9 mouse cellular contexts compared by ENCODE assay signal in genomic region chr9:119334324-119334723, GRCm38 (mm10). TPM values are rescaled to one million over a fixed set of nuclear protein-coding genes. Genes with fewer than 3 reads are reported as not detected.
DNase-seq lines count a peak whose midpoint lies in the region; ATAC-seq lines count a peak whose summit lies in the region.
"Had no signal": no experiment of that assay in that cellular context is flagged by ENCODE, and none has a peak within 500 bp of the region (broad histone marks: within the 10 kb centered on the region; RNA-seq: fewer than 3 reads in every experiment).

No protein-coding gene starts in this region.

- peaks cover 12 to 14% of the 10 kb centered on the region in 2 experiments for H3K4me1 ChIP-seq in heart, embryonic 14.5 days (ENCODE audit: control insufficient read depth in 2 of 2, insufficient read depth in 2 of 2, low read length in 2 of 2)
- no peaks in the 10 kb centered on the region for H3K4me1 ChIP-seq in hindbrain, embryonic 11.5 days (replicated peaks; ENCODE audit: control insufficient read depth, insufficient read depth, low read length)

- H3K4me3 ChIP-seq in heart, embryonic 14.5 days (ENCODE audit: control insufficient read depth in 1 of 2, insufficient read depth in 1 of 2, low read depth in 1 of 2, low read length in 2 of 2), result no peak overlapping the region
- no peak overlapping the region for H3K4me3 ChIP-seq in hindbrain, embryonic 11.5 days (ENCODE audit: low read depth, low read length)

- DNase-seq in layer of hippocampus, adult 9-11 months, result peak; percentile 61
- DNase-seq in layer of hippocampus, adult 8-10 months (ENCODE audit: low spot score in 2 of 2), result no peak
- DNase-seq in ZHBTc4 (ENCODE audit: low read depth, low spot score), result peak; percentile 46
- DNase-seq in kidney, postnatal 4 days, result peak; percentile 59 to 74
- no peak for DNase-seq in hindbrain, embryonic 11.5 days (ENCODE audit: low spot score)
- no peak for DNase-seq in cerebellum, adult 18-20 months

- peak overlapping the region; percentile 16; the same call in 1 of the 2 replicates for H3K4me2 ChIP-seq in heart, embryonic 14.5 days (ENCODE audit: low read length)
- H3K4me2 ChIP-seq in hindbrain, embryonic 11.5 days (replicated peaks; ENCODE audit: low read depth, low read length), result no peak overlapping the region

- 0 out of 2 replicates have a peak, but pooled peaks cover 9% of the 10 kb centered on the region for H3K36me3 ChIP-seq in heart, embryonic 14.5 days (ENCODE audit: control insufficient read depth, insufficient read depth, low read length)
- H3K36me3 ChIP-seq in hindbrain, embryonic 11.5 days (ENCODE audit: control insufficient read depth, insufficient read depth, low read length), result no peaks in the 10 kb centered on the region

- H3K27me3 ChIP-seq in heart, embryonic 14.5 days (ENCODE audit: control insufficient read depth, insufficient read depth, low read length), result no peaks in the 10 kb centered on the region
- H3K27me3 ChIP-seq in hindbrain, embryonic 11.5 days (ENCODE audit: control insufficient read depth, insufficient read depth, low read length), result no peaks in the 10 kb centered on the region

- H3K9me3 ChIP-seq in heart, embryonic 14.5 days (ENCODE audit: control insufficient read depth, low read length), result no peaks in the 10 kb centered on the region
- H3K9me3 ChIP-seq in hindbrain, embryonic 11.5 days (ENCODE audit: control insufficient read depth, low read length), result no peaks in the 10 kb centered on the region

- 30% methylated on average over 10 of the region's 10 CpGs for WGBS in heart, embryonic 14.5 days
- 77% methylated on average over 10 of the region's 10 CpGs for WGBS in hindbrain, embryonic 11.5 days

- H3K9ac ChIP-seq in heart, embryonic 14.5 days (ENCODE audit: low read length), result no peak overlapping the region
- no peak overlapping the region for H3K9ac ChIP-seq in hindbrain, embryonic 11.5 days (ENCODE audit: low read depth, low read length)

- H3K27ac ChIP-seq in heart, embryonic 14.5 days (replicated peaks in 1 of 2; ENCODE audit: control insufficient read depth in 1 of 2, insufficient read depth in 1 of 2, low read depth in 2 of 2, low read length in 2 of 2), result peak overlapping the region; percentile 17 to 27; a peak in 1 of 4 replicates
- no peak overlapping the region for H3K27ac ChIP-seq in hindbrain, embryonic 11.5 days (ENCODE audit: low read depth, low read length)

- peak; percentile 48; the same call in 1 of the 2 replicates for ATAC-seq in heart, embryonic 14.5 days (ENCODE audit: insufficient number of reproducible peaks, insufficient read depth, low FRiP score, low read depth)
- peak; percentile 93 for ATAC-seq in monocyte, adult 5-6 weeks (replicated peaks; ENCODE audit: insufficient number of reproducible peaks, low FRiP score, low TSS enrichment, poor library complexity, severe bottlenecking)
- ATAC-seq in hindbrain, embryonic 11.5 days (ENCODE audit: low FRiP score), result no peak

RNA-seq across cellular contexts. Expression of gene Acaa1a, which starts 5.2 kb away (rescaled TPM):
- total RNA-seq in layer of hippocampus, adult 8-10 months (2022), result 10 to 100 TPM; 63.2 to 84.2 (median 72.6) TPM
- 78.3 and 81.6 TPM in 2 replicates for polyA plus RNA-seq in heart, embryonic 14.5 days (2014; fragmentation: Nextera tagmentation; extraction: Ambion mirVana)
- total RNA-seq in monocyte, adult 5-6 weeks (2017), result 31.0 to 54.9 TPM (median 52.6 TPM) in 3 replicates
- polyA plus RNA-seq in hindbrain, embryonic 11.5 days (2014; fragmentation: Nextera tagmentation; extraction: Ambion mirVana), result 55.2 and 62.6 TPM in 2 replicates

RNA-seq across cellular contexts. Expression of gene Myd88, which starts 6.9 kb away (rescaled TPM):
- 10 to 100 TPM in 1 of 4 experiments, 1 to 10 TPM in 3; 5.7 to 11.3 (median 8.1) TPM for total RNA-seq in layer of hippocampus, adult 8-10 months (2022)
- polyA plus RNA-seq in heart, embryonic 14.5 days (2014; fragmentation: Nextera tagmentation; extraction: Ambion mirVana), result 13.2 and 14.9 TPM in 2 replicates
- total RNA-seq in monocyte, adult 5-6 weeks (2017), result 71.0 to 79.2 TPM (median 75.9 TPM) in 3 replicates
- 5.7 and 7.4 TPM in 2 replicates for polyA plus RNA-seq in hindbrain, embryonic 11.5 days (2014; fragmentation: Nextera tagmentation; extraction: Ambion mirVana)

RNA-seq across cellular contexts. Expression of gene Oxsr1, which starts 12.1 kb away (rescaled TPM):
- 10 to 100 TPM; 33.8 to 37.9 (median 35.9) TPM for total RNA-seq in layer of hippocampus, adult 8-10 months (2022)
- polyA plus RNA-seq in heart, embryonic 14.5 days (2014; fragmentation: Nextera tagmentation; extraction: Ambion mirVana), result 10.2 and 11.7 TPM in 2 replicates
- total RNA-seq in monocyte, adult 5-6 weeks (2017), result 42.8 to 50.1 TPM (median 45.9 TPM) in 3 replicates
- 15.6 and 17.1 TPM in 2 replicates for polyA plus RNA-seq in hindbrain, embryonic 11.5 days (2014; fragmentation: Nextera tagmentation; extraction: Ambion mirVana)

RNA-seq across cellular contexts. Expression of gene Xylb, which starts 22.9 kb away (rescaled TPM):
- 1 to 10 TPM; 4.8 to 7.5 (median 5.5) TPM for total RNA-seq in layer of hippocampus, adult 8-10 months (2022)
- 1.2 and 2.0 TPM in 2 replicates for polyA plus RNA-seq in heart, embryonic 14.5 days (2014; fragmentation: Nextera tagmentation; extraction: Ambion mirVana)
- 0.39 TPM in 1 of 3 replicates, not detected in the others for total RNA-seq in monocyte, adult 5-6 weeks (2017)
- polyA plus RNA-seq in hindbrain, embryonic 11.5 days (2014; fragmentation: Nextera tagmentation; extraction: Ambion mirVana), result 4.6 and 5.4 TPM in 2 replicates

RNA-seq across cellular contexts. Expression of gene Slc22a14, which starts 31.0 kb away (rescaled TPM):
- total RNA-seq in layer of hippocampus, adult 8-10 months (2022), result under 1 TPM in 1 of 4 experiments, not detected in 3; 0.20 TPM
- not detected in 2 replicates for polyA plus RNA-seq in heart, embryonic 14.5 days (2014; fragmentation: Nextera tagmentation; extraction: Ambion mirVana)
- total RNA-seq in monocyte, adult 5-6 weeks (2017), result 0.21 to 0.48 TPM in 2 of 3 replicates, not detected in the other
- polyA plus RNA-seq in hindbrain, embryonic 11.5 days (2014; fragmentation: Nextera tagmentation; extraction: Ambion mirVana), result not detected in 2 replicates
- total RNA-seq: left cerebral cortex, adult 8-10 months had no signal

Comparison
In these comparisons a context has a peak if more than half of its experiments do, and no peak if none do; other contexts are left out.
1. DNase-seq: peak in layer of hippocampus, adult 9-11 months (single experiment), ZHBTc4 (single experiment) and kidney, postnatal 4 days (2 of 2); none in layer of hippocampus, adult 8-10 months (0 of 2), hindbrain, embryonic 11.5 days (single experiment) and cerebellum, adult 18-20 months (0 of 2).